Mouse (Mus musculus): ENCODE data around the gene Vmn1r68.
A peak's percentile ranks its signal among the peaks of the same experiment; 100 is the strongest.

Vmn1r68 gene

GRCm38 (mm10) chr7:10558385-10558784 is at the start of gene Vmn1r68:
Vmn1r68 (minus strand) TSS chr7:10558485.
- no peak for DNase-seq (ENCODE audit: low read depth in 2 of 2, low spot score in 2 of 2)

- DNase-seq (ENCODE audit: low read depth in 2 of 2, low spot score in 2 of 2), result no peak
Observed at GRCm38 (mm10) chr7:10495578-10495977, 62.7 kb downstream of the Vmn1r68 start.

GRCm38 (mm10) chr7:10494786-10495521 is 63.3 kb downstream of the Vmn1r68 start, which contains the start of gene Zik1:
Zik1 (minus strand) TSS chr7:10495394.
- DNase-seq (ENCODE audit: low read depth in 2 of 2, low spot score in 2 of 2), result peak in 1 of 2 experiments; percentile 8

GRCm38 (mm10) chr7:10480588-10481233 is 77.6 kb downstream of the Vmn1r68 start:
- no peak for DNase-seq (ENCODE audit: low read depth in 2 of 2, low spot score in 2 of 2)

- DNase-seq (ENCODE audit: low read depth in 2 of 2, low spot score in 2 of 2), result no peak
Observed at GRCm38 (mm10) chr7:10479813-10480212, 78.5 kb downstream of the Vmn1r68 start.

- DNase-seq (ENCODE audit: low read depth in 2 of 2, low spot score in 2 of 2), result no peak
Observed at GRCm38 (mm10) chr7:10458166-10458565, 100.1 kb downstream of the Vmn1r68 start.
